Mouse (Mus musculus): ENCODE results near the gene Txndc8. TPM values are rescaled to one million over a fixed set of nuclear protein-coding genes. Genes with fewer than 3 reads are reported as not detected.

The Txndc8 gene
- not detected for total RNA-seq (2021)
- long read RNA-seq, experiment 1, result 0 reads
- long read RNA-seq, experiment 2, result 0 reads

- no peak for DNase-seq
Observed at GRCm38 (mm10) chr4:58009024-58009423, at the start of gene Txndc8. TSS of gene Txndc8 (minus strand) at chr4:58009124.

GRCm38 (mm10) chr4:58055653-58056052 is 46.7 kb upstream of the Txndc8 start:
- DNase-seq, result no peak

- DNase-seq, result no peak
Observed at GRCm38 (mm10) chr4:58054441-58054840, 45.5 kb upstream of the Txndc8 start.

DNA sequence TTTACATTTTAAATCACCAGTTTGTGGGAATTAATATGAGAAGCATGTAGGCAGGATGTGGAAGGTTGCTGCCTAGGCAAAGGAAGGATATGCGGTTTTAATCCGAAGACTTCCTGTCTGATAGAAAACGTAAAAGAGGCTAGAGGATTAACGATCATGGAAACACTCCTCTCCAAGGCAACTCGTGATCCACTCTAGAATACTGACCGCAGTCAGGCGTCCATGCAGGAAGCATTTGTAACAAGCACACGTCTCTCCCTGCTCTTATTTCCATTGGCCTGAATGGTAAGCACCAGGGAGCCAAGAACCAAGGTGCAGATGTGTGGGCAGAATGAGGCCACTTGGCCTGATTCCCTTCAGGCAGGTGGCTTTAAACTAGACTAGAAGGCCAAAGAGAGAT is 41.8 kb upstream of the Txndc8 start:
- DNase-seq, result no peak

GRCm38 (mm10) chr4:58050276-58050675 is 41.4 kb upstream of the Txndc8 start:
- no peak for DNase-seq

- no peak for DNase-seq
Observed at GRCm38 (mm10) chr4:58044833-58045232, 35.9 kb upstream of the Txndc8 start.

DNA sequence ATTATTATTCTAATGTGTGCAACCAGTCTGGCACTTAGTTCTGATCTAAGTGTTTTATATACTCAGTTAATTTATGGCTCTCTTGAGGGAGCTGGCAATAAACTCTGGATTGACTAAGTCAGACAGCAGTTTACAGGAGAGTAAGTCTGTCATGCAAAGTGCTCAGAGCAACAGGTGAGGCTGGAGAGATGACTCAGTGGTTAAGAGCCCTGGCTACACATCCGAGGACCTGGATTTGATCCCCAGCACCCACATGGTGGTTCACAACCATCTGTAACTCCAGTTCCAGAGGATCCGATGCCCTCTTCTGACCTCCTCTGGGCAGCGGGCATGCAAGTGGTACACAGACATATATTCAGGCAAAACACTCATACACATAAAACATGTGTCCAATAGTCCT is 35.4 kb upstream of the Txndc8 start:
- no peak for DNase-seq

- no peak for DNase-seq
Observed at GRCm38 (mm10) chr4:58040093-58040492, 31.2 kb upstream of the Txndc8 start.

DNA sequence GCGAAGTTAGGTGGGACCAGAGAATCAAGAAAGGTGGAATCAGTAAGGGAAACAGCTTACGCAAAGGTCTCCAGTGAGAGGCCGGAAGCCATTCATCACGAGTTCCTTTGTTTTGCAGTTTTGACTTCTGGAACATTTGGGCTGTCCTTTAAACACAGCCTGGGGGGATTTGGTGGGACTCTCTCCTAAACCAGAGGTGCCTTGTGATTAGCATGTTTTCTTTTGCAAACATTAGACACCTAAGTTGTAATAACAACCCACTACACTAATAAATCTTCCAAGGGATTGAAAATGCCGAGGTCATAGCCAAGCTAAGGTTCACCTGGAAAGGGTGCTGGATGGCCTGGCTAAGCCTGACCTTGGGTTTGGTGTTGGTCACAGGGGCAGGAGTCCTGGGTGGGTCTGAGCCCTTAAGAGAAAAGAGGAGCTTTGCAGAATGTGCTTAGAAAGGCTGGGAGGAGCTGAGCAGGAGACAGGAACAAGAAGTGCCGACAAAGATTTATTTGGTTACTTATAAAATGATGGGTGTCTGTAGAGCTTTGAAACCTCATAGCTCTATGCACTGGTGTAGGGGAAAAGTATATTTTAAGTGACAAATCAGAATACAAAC is 28.3 kb upstream of the Txndc8 start:
- DNase-seq, result no peak

DNA sequence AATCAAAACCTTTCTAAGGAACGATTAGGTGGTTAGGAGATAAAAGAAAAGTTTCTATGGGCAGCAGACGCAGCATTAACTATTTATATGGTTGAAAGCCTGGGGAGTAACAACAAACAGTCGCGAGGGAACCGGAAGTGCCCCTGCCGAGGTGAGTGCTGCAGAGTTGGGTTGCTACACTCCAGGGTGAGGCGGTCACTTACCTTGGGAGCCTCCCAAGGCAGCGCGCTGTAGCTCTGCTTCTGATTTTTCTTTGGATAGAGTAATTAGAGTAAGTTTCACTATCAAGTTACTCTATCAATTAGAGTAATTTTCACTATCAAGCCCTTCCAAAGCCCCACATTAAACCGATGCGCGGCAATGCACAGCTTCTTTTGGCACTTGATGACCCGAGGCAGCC is 25.7 kb upstream of the Txndc8 start:
- no peak for DNase-seq

- DNase-seq, result no peak
Observed at GRCm38 (mm10) chr4:58032714-58033113, 23.8 kb upstream of the Txndc8 start.

- DNase-seq, result no peak
Observed at GRCm38 (mm10) chr4:58003501-58003900, 5.4 kb downstream of the Txndc8 start.

- DNase-seq, result no peak
Observed at GRCm38 (mm10) chr4:57991425-57991824, 17.5 kb downstream of the Txndc8 start.

GRCm38 (mm10) chr4:57974400-57975117 is 34.4 kb downstream of the Txndc8 start:
- no peak for DNase-seq

DNA sequence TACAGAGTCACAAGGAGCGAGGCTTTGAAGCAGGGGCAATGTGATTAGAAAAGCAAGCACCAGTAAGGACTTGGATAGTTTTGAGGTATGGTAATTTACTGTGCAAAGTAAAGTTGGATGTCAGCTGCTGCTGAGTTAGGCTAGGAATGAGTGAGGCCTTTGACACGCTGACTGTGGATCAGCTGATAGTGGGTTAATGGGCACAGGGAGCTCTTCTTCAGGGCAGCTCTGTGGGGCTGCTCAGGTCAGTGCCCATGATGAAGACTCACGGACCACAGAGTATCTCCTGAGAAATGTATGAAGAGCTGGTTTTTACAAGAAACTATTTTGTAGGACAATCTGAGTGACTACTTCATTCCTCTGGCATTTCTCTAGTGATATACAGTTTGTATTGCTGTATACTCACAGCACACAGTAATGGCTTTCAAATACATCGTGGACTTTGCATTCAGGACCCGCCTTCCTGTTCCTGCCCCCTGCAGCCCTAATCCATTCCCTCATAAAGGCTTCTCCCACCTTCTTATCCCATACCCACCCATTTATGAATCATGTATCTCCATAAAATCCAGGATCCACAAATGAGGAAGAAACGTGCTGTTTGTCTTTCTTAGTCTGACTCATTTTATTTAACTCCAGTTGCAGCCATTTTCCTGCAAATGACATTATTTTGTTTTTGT is 35.2 kb downstream of the Txndc8 start:
- DNase-seq, result no peak

- no peak for DNase-seq
Observed at GRCm38 (mm10) chr4:57970285-57970684, 38.6 kb downstream of the Txndc8 start.

- no peak for DNase-seq
Observed at GRCm38 (mm10) chr4:57967195-57967594, 41.7 kb downstream of the Txndc8 start.

GRCm38 (mm10) chr4:57965516-57965915 is 43.4 kb downstream of the Txndc8 start:
- no peak for DNase-seq

DNA sequence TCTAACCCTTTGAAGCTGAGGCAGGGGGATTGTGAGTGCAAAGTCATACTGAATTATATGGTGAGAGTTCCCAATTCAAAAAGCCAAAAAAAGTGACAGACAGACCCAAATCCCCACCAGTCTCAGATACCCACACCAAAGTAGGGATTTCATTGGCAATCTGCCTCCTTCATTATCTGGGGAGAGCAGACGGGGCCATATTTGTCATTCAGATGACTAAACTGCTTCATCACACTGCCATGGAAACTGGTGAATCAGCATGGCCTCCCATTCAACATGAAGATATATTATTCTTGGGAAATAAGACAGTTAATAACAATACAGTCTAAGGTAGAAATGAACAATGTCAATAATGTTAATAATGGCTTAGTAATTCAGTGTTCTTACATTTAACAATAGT is 44.8 kb downstream of the Txndc8 start:
- DNase-seq, result no peak

- DNase-seq, result no peak
Observed at GRCm38 (mm10) chr4:57959056-57959455, 49.9 kb downstream of the Txndc8 start.

DNA sequence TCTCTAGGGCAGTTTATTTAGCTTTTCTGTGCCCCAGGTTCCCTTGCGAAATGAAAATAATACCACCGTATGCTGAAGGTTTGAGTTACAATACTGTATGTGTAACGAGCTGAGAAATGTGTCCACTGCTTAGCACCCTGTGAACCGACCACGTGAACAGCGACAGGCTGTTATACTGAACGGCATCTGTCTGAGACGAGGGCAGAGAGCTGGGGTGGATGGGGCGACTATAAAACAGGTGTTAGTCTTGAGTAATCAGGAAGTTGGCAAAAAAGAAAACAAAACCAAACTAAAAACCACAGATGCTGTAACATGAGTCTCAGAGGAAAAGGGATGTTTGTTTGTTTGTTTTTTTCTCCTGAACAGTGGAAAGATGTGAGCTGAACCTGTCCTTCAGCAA is 50.8 kb downstream of the Txndc8 start:
- DNase-seq, result no peak

DNA sequence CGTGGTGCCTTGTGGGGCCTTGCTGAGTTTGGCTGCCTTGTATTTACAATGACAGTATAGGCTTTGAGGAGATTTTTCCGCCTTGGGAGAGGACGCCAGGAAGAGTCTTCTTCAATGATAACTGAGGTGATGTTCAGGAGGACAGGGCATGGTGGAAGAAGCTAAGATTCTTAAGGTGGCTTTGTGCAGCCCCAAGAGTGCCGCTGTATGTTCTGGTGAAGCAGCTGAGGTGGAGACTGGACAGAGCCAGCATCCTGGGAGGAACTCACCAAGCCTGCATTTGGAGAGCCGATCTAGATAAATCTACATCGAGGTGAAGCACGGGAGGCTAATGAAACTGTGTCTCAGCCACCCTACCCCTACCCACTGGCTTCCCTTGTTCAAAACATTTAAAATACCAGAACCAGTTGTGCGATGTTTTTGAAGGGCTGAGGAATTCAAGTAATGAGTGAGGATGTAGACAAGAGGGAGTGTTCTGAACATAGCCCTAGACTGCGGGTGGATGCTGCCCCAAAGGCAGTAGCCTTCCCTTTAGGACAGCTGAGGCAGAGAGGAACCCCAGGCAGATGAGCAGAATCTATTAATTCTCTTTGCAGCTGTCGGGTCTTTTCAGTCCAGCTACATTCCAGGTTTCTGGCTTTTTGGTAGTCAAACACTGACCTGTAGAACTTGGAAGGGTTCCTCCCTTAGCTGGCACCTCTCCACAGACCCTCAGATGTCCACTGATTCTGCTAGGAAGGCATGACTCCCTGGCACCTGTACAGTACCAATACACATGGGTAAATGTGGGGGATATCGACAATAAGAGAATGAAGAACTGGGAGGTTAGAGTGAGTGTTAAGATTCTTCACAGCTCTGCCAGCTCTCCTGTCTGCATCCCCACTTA is 51.5 kb downstream of the Txndc8 start:
- DNase-seq, result no peak

Data from gastrocnemius, postnatal 10 days (tissue).